Mouse (Mus musculus): ENCODE data around the gene Vps33a. TPM values are rescaled to one million over a fixed set of nuclear protein-coding genes. Genes with fewer than 3 reads are reported as not detected.
A peak's percentile ranks its signal among the peaks of the same experiment; 100 is the strongest.
"Not testable (repeated sequence)": the region's sequence is repeated elsewhere in the genome, so short reads cannot be mapped to it uniquely, and the experiment has no call there.

Vps33a gene
- total RNA-seq, 2 experiments from 2014 or later = 44.6 to 55.9 TPM

DNA sequence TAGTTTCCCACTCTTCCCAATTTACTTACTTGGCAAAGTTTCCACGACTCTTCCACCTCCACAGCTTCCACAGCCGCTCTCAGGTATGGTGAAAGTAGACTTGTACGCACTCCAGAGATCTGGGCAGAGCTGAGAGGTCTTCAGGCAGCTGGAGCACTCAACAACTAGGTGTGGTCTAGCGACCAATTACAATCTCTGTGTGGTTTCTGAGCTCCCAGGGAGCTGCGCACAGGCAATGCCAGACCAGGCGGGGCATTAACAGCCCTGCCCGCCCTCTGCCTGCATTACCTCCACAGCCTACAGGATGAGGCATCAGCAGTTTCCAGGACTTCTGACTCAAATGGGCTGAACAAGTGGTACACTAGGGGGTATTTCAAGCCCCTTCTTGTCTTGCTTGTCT lies 47.6 kb downstream of the Vps33a start, which contains the start of gene Gm49027:
Gene Gm49027 (minus strand): TSS at position 208 of the 400 bp plus-strand sequence.
- DNase-seq = no peak

- DNase-seq = no peak
Observed at GRCm38 (mm10) chr5:123524393-123524750, 48.5 kb downstream of the Vps33a start.

DNA sequence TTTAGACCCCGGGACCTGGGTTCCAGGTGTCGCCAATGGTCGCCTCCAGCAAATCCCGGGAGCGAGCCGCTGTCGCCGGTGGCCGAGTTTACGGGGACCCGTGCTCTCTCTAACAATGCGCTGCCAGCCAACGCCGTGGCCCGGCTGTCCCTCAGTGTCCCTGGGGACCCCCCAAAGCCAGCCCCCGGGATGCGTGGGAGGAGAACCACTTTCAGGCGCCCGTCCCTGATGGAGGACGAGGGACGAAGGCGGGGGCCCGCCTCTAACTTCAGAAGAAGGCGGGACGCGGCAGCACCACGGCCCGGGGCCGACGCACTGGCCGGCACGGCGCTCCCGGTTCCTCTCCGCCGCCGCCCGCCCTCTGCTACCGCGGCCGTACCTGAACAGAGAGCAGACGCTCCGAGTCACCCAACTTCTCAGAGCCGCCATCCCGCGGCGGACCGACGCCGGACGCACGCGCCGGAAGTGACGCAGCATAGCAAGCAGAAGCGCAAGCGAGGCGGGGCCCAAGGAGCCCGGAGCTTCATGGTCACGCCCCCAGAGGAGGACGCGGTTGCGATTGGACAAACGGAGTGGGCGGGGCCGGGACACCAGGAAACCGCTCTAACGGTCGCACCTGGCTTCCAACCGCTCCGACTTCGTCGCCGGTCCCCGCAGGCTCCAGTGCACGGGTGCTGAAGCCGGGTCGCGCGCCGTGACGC lies 49.0 kb downstream of the Vps33a start, which contains the start of gene Diablo:
Gene Diablo (minus strand): TSS at position 485 of the 701 bp plus-strand sequence.
- DNase-seq = peak; percentile 99

DNA sequence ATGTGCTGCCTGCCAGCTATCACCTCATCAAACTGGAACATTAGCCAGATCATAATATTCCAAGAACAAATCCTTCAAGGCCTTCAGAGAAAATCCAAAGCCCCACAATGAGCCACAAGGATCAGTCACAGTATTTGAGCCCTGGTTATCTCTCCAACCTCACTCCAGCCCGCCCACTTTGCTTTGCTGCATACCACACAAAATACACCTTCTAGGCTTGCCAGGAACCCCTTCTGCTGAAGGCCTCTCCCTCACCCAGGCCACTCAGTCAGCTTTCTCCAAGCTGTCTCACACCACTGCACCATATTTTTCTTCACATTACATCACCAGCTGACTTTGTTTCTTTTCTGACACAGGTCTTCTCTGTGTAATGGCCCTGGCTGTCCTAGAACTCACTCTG lies 50.7 kb downstream of the Vps33a start:
- no peak for DNase-seq

- no peak for DNase-seq
Observed at GRCm38 (mm10) chr5:123521621-123522020, 51.2 kb downstream of the Vps33a start.

DNA sequence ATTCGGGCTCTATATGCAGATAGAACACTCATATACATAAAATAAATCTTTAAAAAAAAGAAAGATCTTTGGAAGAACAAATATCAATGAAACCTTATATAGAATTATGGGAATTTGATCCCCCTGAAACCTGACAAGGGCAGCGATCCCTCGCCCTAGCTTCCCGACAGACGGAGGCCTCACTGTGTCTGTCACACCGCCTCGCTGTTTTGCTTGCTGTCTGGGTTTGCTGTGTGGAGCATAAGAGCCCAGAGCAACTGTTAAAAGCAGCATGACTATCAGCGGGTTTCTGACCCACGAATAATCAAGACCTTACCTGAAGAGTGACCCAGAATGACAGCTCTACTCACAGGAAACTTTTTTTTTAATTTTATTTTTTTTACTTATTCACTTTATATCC lies 52.2 kb downstream of the Vps33a start:
- DNase-seq = no peak

GRCm38 (mm10) chr5:123514871-123515270 lies 58.0 kb downstream of the Vps33a start:
- no peak for DNase-seq

DNA sequence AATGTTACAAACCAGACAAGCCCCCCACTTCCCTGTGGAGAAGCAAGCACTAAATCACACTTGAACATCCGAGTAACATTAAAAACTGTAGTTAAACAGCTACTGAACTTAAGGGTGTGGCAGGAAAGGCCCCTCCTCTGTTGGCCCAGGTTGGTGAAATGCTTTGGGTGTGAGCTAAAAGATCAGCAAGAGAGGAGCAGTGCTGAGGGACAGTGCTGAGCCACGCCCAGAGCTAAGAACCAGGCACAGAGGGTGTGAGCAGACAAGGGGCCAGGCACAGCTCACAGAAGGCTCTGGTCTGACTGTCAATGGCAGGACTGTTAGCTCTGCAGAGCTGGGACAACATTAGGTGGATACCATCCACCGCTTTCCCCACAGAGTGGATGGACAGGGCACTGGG lies 60.7 kb downstream of the Vps33a start:
- DNase-seq = no peak

DNA sequence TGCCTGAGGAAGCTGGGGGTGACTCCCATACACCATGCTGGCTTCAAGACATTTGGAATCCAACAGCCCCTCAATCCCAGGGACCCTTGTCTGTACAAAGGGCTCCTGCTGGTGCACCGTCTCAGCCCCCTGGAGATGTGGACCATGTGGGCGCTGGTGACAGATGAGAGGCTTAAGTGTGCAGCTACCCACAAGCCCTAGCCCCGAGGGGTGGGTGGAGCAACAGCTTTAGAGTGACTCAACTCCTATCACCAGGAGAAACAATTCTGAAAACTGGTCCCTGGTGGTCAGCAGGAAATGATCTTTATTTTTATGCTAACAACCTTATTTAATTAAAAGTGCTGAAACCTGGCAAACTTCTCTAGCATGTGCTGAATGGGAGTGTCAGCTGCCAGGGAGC lies 61.4 kb downstream of the Vps33a start:
- not testable (repeated sequence) for DNase-seq

- DNase-seq = no peak
Observed at GRCm38 (mm10) chr5:123510160-123510559, 62.7 kb downstream of the Vps33a start, which contains the start of gene B3gnt4. Gene B3gnt4 (plus strand): TSS chr5:123510460.

- no peak for DNase-seq
Observed at GRCm38 (mm10) chr5:123508921-123509320, 63.9 kb downstream of the Vps33a start.

DNA sequence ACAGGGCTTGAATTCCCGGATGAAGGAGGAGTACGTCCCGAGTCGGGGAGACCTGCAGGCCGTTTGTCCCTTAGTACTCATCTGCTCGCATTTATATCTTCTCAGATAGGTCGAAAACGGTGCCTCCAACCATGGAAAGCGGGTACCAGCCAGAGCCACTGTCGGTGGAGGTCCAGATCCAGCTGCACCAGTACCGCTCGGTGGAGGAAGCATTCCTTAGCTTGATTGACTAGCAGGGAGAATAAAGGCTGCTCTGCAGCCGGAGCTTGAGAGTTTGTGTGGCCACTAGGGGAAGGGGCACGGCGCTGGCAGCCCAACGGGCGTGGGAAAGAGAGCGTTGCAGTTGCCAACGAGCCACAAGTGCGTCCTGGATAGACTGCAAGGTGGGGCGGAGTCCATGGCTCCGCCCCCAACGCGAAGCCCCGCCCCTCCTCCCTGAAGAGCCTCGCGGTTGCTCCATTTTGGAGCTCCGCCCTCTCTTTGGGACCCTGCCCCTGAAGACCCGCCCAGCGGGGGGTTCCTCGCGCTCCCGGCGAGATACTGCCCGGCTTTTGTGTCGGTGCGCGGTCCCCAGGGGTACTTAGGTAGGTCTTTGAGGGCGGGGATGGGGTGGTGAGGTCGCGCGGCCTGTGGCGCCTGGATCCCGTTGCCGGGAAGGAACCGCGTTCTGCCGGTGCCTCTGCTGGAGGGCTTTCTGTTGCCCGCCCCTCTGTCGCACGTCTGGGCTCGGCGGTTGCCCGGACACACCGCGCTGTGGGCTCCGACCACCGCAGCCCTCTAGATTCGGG lies 64.7 kb downstream of the Vps33a start:
- peak; percentile 92 for DNase-seq

DNA sequence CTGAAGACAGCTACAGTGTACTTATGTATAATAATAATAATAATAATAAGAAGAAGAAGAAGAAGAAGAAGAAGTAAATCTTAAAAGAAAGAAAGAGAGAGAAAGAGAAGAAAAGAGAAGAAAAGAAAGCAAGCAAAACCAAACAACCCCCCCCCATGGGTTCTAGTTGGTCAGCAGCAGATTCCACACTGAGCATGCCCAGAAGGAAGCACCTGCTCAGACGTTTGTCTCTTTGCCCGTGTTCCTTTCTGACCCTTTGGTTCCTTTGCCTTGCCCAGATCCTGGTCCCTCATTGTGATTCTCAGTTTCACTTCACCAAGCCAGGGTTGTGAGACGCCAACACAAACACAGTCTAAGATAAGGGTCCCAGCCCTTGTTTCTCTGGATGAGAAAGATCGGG lies 70.9 kb downstream of the Vps33a start:
- DNase-seq = no peak

DNA sequence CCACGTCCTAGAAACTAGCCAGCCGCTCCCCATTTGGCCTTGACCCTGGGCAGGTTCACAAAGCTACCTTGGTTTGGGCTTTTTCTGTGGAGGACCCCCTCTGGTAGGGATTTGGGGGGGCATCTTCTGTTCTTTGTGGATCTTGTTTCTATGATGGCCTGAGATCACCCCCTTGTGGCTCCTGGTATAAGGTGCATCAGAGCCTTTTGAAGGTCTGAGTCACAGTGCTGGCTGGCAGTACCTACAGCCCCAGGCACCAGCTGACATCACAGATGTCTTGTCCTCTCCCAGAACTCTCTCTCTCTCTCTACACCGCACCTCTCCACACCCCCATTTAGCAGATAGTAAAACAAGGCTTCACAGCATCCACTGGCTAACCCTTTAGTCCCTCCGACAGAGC lies 73.1 kb downstream of the Vps33a start:
- DNase-seq = peak; percentile 55

GRCm38 (mm10) chr5:123489935-123490334 lies 82.9 kb downstream of the Vps33a start:
- DNase-seq = no peak

DNA sequence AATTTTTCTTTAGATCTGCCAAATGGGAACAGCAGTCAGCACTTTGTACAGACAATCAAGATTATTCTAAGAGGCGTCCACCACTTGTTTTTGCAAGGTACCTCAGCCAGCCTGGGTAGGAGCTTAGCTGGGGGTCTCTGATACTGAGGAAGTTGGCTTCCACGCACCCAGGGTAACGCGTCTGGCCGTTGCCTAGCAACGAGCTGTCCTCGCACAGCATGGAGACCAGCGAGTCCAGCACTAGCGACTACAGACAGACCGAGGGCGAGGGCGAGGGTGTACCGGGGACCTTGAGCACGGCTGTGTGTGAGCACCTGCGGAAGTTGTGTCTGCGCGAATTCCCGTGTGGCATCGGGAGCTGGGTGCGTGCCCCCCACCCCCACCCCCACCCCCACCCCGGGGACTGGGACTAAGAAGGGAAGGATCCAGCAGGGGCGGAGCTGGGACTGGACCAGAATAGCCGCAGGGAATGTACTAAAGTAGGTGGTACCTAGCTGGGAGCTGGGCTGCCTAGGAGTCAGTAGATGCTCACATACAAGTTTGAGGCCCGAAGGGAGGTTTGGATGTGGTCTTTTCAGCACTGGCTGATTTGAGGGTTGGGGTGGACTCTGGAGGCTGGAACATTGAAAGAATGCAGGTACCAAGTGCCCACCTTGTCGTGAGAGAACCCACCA lies 83.6 kb downstream of the Vps33a start, which contains the start of the genes Lrrc43 and Il31:
Gene Lrrc43 (plus strand): TSS at position 194 of the 674 bp plus-strand sequence.
Gene Il31 (minus strand): TSS at position 378 of the 674 bp plus-strand sequence.
- DNase-seq = no peak

- no peak for DNase-seq
Observed at GRCm38 (mm10) chr5:123487659-123488395, 85.0 kb downstream of the Vps33a start.

Small RNAs within 50 kb of the gene (microRNA-seq; reads per million reads assigned to microRNA genes)
- 1.4 reads per million for gene Mir7647

Other genes with a start within 250 kb of the Vps33a start
- 10 to 100 TPM; 14.1 to 20.6 TPM for gene Bcl7a, start 229.2 kb downstream of the Vps33a start, total RNA-seq (2021)
- gene Mlxip, start 178.2 kb downstream of the Vps33a start, total RNA-seq (2021) = 10 to 100 TPM; 24.4 to 27.8 TPM
- not detected for gene Lrrc43, start 83.7 kb downstream of the Vps33a start, total RNA-seq (2021)
- gene Il31, start 83.5 kb downstream of the Vps33a start, total RNA-seq (2021) = not detected
- under 1 TPM; 0.27 to 0.30 TPM for gene B3gnt4, start 62.6 kb downstream of the Vps33a start, total RNA-seq (2021)
- 10 to 100 TPM; 66.7 to 85.1 TPM for gene Diablo, start 48.9 kb downstream of the Vps33a start, total RNA-seq (2021)
- gene Gm49027, start 47.5 kb downstream of the Vps33a start, total RNA-seq (2021) = 10 to 100 TPM in 1 of 2 experiments, 1 to 10 TPM in 1; 8.9 to 19.0 TPM
- 10 to 100 TPM; 45.8 to 60.2 TPM for gene Clip1, start 111.6 kb upstream of the Vps33a start, total RNA-seq (2021)
- gene Zcchc8, start 148.1 kb upstream of the Vps33a start, total RNA-seq (2021) = 10 to 100 TPM; 39.7 to 54.2 TPM
- gene Rsrc2, start 176.4 kb upstream of the Vps33a start, total RNA-seq (2021) = 10 to 100 TPM; 63.7 to 76.4 TPM
- gene Kntc1, start 176.7 kb upstream of the Vps33a start, total RNA-seq (2021) = 10 to 100 TPM in 1 of 2 experiments, 1 to 10 TPM in 1; 8.0 to 12.9 TPM

Data from adrenal gland, postnatal 10 days (tissue).